Mouse (Mus musculus) large intestine, adult 2 months (tissue): ENCODE data around the gene Lsp1. TPM values are rescaled to one million over a fixed set of nuclear protein-coding genes. Genes with fewer than 3 reads are reported as not detected.

Source experiments
- DNase-seq: peaks from one replicate; pipeline ENCODE4 v3.0.0-alpha.2; 2012; ENCODE audit warnings: low read depth, low spot score
- WGBS: fragments of 180-500 bp; shearing (Covaris S2); methylation state at CpG from one replicate; pipeline ENCODE4 v1.1.7; 2018; 5-methylcytosine and 5-hydroxymethylcytosine counted together
- polyA plus RNA-seq: library from polyadenylated mRNA; depleted of rRNA; stranded (reverse); fragments of >200 nt; gene quantifications from 2 replicates; pipeline ENCODE4 v1.2.3, GENCODE M21; 2012; rRNA removed

The Lsp1 gene
- polyA plus RNA-seq = 68.4 and 82.6 TPM in 2 replicates

DNA sequence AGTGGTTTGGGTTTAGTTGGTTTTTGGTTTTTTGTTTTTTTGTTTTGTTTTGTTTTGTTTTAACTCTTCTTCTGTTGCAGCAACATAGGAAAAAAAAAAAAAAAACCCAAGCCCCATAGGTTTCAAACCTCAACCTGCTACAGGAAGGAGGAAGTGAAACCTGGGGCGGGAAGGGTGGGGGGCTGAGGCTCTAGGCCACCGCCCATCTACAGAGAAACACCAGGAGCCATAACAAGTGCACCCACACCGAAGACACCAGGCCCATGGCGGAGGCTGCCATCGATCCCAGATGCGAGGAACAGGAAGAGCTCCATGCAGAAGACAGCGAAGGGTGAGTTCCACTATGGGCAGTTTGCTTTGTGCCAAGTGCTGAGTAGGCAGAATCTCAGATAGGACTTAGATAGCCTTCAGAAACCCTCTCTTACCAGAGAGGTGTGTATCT is at the start of gene Lsp1:
Gene Lsp1, plus strand, starts transcription at position 174 of the 442 bp plus-strand sequence.
- no peak for DNase-seq
- 76% methylated on average over 7 of the region's 7 CpGs for WGBS

DNA sequence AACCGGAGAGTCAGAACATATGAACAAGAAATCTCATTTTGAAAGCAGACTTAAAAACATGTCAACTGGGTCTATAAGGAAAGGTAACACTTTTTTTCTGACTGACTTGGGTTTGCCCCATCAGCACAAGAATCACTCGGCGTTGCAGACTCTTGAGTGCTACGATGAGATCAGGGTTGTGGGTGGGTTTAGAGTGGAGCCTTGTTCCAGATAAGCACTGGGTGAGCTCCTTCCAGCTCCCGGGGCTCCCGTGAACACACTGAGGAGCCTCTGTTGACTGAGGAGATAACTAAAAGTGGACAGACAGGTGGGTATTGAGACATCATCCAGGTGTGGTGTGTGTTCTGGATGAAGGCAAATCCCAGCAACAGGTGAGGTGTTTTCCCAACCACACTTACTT is 47.3 kb upstream of the Lsp1 start:
- WGBS = 78% methylated on average over 6 of the region's 6 CpGs
- DNase-seq = no peak

DNA sequence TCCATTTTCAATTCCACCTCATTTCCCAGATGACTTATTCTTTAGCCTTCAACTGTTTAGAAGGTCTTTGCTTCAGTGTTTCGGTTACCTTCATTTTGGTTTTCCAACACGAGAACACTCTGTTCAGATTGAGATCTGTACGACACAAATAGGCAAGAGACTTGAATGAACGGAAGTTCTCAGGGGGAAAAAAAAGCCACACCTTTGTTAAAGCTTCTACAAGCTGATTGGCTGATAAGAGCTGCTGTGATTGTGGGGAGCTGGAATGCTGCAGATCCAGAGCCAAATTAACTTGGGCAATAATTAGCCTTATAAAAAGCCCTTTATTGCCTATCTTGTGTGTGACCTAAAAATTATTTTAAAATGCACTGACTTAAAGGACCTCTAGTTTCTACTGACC is 45.3 kb upstream of the Lsp1 start:
- no peak for DNase-seq
- WGBS = 34% methylated on average over 4 of the region's 4 CpGs

DNA sequence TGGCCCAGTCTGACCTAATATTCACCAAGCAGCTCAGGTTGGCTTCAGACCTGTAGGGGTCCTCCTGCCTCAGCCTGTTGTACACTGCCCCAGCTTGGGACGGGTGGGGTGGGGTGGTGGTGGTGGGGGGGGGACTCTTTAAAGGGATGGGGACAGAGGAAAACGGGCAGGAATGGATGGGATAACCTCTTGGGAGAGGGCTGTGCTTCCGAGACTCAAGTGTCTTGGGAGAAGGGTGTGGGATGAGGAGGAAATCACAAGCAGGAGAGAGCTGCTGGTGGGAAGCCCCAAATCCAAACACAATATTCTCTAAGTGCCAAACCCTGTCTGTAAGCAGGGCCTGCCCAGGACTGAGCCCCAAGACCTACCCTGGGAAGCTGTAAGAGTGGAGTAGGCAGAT is 44.4 kb upstream of the Lsp1 start:
- WGBS = 63% methylated on average over 3 of the region's 3 CpGs
- no peak for DNase-seq

DNA sequence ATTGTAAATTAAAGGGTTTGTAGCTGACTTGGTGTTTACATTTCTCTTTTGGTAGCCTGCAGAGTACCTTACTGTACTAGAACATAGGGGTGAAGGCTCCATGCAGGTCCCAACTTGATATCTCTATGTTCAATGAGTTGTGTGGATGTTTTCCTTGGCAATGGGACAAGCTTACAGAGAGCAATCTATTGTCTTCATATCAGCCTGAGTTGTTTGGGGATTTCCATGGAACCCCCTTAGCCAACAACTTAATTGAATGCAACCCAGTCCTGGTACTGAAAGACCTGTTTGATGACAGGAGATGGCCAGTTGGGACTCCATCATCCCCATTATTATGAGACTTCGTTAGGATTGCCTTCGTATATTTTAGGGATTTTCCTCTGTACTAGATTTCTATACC is 42.6 kb upstream of the Lsp1 start:
- 92% methylated on average over 2 of the region's 2 CpGs for WGBS
- DNase-seq = no peak

DNA sequence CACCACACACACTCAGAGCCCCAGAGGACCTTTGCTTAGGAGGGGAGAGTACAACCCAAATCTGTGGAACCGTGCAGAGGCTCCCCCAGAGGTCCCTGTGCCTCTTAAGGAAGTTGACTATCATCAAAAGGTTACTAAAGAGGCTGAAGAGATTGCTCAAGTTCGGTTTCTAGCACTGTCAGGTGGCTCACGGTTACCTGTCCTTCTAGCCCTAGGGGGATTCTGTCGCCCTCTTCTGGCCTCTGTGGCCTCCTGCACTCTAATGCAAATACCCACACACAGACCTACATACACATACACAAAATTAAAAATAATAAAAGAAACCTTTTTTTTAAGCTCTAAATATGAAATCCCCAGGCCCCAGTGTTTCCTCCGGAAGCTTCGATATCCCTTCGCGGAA is 41.9 kb upstream of the Lsp1 start:
- 90% methylated on average over 8 of the region's 8 CpGs for WGBS
- DNase-seq = no peak

DNA sequence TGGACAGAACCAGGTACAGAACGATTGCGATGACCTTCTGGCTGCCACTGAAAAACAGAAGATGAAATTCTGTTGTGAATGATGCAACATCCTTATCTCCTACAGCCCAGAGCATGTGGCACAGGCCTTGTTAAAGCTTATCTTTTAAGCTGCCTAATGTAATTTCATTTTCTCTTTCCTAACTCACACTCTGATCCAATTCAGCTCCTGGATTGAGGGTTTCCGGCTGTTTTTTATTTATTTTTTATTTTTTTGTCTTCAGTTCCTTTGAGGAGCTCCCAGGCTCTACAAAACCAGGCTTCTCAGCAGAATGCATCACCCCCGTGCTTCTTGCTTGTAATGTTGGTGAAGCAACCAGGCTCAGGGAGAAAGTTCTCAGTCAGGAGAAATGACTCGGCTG is 40.7 kb upstream of the Lsp1 start:
- WGBS = 68% methylated on average over 5 of the region's 5 CpGs
- no peak for DNase-seq

DNA sequence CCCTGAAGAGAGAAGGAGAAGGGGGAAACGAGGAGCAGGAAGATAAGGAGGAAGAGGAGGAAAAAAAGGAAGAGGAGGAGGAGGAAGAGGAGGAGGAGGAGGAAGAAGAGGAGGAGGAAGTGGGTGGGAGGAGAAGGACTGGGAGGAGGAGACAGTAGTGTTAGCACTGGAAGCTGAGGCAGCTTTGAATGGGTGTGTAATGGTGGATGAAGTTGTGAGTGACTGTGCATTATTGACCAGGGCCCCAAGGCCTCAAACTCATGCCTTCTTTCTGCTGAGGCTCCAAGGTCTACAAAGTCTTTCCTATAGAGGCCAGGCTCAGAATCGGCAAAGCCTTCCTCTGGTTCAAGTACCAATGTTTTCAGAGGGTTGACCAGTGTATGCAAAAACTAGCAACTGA is 38.8 kb upstream of the Lsp1 start:
- 64% methylated on average over 2 of the region's 2 CpGs for WGBS
- no peak for DNase-seq

DNA sequence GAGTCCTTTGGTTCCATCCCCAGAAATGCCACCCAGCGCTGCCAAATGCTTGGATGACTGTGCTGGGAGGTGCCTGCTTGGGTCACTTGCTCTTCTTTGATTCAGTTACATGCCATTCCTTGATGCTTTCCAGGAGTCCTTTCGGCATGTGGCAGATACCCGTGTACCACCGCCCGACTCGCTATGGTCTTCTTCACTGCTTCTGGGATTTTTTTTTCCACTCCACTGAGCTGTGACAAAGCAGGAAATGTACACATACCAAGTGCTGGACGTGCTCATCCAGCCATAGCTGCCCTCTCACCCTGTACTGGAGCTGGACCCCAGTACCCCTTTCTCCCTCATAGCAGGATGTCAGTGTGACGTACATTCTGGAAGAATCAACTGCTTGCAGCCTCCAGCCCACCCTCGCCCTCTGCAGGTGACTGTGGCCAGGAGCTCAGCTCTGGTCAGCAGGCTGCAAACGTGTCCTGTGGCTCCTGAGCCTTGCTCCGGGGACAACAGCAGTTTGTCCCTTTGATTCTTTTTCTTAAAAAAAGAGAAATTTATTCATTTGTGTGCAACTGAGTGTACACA is 34.9 kb upstream of the Lsp1 start:
- 76% methylated on average over 11 of the region's 11 CpGs for WGBS
- no peak for DNase-seq

DNA sequence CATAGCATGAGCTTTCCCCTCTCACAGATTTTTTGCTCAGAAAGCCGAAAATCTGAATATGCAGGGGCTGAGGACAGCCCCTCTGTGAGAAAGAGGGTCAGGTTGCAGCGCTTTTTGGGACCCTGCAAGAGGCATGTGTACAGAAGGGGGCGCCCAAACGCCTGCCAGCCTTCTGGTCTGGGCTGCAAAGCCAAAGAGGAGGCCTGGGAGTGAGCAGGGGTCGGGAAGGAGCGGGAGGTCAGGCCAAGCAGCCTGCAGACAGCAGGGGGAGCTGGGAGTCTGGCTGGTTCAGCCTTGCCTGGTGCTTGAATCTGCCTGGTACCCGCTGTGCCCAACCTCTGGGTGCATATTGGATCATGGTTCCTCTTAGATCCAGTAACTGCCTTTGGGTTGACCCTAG is 32.4 kb upstream of the Lsp1 start:
- DNase-seq = no peak
- WGBS = 54% methylated on average over 7 of the region's 7 CpGs

DNA sequence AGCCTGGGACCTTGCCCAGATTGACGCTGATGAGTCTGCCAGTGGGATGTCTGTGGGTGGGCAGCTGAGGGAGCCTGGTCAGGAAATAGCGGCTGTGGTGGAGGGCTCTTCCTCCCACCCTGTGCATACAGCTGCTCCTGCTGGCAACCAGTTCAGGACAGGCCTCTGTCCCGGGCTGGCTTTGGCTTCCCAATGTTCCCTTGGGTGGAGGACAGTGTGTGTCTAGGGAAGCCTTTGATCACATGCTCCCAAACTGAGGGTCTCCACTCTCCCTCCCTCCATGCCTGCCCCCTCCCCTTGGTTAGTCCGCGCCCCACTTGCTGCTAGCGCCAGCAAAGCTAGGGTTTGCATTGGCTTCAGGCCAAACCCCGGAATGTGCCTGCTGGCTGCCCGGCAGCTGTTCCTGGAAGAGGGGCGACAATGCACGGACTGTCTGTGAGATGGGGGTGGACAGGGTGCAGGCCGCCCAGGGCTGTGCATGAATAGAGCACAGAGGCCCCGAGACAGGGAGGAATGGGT is 30.4 kb upstream of the Lsp1 start:
- WGBS = 24% methylated on average over 12 of the region's 12 CpGs
- DNase-seq = no peak

DNA sequence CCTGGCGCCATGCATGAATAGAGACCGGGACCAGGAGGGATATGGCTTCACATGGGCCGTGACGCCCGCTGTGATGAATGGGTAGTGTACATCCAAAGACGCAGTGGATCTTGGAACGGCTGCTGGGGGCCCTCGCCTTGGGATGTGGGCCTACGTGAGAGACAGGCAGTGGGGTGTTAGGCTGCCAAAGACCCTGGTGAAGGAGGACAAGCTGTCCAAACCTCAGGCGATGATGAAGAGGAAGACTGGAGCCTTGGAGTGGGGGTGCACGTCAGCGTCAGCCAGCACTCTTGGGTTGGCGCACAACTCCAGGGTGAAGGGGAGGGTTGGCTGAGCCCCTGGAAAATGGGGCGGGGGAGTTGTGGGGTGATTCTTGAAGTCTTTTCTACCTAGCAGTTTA is 29.5 kb upstream of the Lsp1 start:
- no peak for DNase-seq
- WGBS = 95% methylated on average over 14 of the region's 14 CpGs

DNA sequence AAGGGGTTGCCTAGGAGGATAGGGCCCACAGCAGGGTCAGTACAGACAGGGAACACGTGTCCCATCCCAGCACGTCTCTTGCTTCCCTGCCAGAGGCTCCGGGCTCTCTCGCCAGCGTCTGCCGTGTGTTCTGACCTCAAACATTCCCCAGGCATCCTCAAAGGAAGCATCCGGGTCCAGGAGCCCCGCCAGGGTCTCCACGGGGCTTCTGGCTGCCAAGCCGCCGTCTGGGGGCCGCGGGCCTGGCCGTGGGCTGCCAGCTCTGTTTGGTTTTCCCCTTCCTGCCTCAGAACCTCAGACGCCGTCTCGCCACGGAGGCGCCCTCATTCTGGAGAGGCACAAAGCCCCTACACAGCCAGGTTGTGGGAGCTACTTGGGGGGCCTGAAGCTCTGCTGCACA is 27.0 kb upstream of the Lsp1 start:
- WGBS = 24% methylated on average over 19 of the region's 19 CpGs
- no peak for DNase-seq

DNA sequence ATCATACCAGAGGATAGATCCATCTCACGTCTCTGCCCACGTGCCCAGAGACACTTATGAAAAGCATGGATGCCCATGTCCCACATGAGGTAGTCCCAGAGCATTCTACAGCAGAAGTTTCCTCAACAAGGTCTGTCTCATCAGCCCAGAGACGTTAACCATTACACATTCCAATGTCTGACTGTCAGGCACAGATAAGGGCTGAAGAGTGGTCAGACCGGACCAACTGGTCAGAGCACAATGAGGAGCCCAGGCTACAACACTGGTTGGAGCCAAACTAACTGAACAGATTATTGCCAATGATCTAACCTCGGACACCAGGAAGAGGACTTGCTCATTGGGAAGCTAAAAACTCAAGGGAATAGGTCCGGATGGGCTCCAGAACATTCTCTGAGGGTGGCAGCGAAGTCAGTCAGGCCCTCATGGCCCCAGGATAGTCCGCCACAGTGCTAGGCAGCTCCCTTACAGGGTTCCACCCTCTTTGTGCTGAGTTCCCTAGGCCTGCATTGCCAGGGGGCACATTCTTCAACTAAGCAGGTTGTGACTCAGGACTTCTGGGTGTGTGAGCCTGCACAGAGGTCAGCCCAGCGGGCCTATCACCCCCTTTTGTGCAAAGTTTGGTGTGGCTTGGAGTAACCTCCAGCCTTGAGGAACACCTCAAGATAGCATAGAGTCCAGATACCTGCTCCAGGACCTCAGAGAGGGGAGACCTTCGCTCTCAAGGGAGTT is 26.3 kb upstream of the Lsp1 start, which contains the start of gene Syt8:
Gene Syt8, plus strand, starts transcription at position 714 of the 729 bp plus-strand sequence.
- peak; percentile 38 for DNase-seq
- WGBS = 58% methylated on average over 10 of the region's 10 CpGs

DNA sequence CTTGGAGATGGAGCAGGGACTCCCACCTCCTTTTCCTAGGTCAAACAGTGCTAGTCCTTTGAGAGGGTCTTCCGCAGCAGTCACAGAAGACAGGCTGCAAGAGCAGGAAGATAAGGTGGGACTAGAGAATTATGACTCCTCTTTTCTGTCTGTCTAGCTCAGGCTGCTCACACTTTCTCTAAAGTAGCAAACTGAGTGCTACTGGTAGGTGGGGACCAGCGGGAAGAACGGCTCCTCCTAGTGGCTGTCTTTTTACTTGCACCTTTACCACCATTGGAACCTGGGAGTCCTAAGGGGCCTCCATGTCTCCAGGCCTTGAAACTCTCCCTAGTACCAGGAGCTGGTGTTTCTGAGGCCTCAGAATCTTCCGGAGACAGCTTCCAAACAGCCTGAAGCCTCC is 25.1 kb upstream of the Lsp1 start:
- 26% methylated on average over 4 of the region's 4 CpGs for WGBS
- DNase-seq = peak; percentile 33

DNA sequence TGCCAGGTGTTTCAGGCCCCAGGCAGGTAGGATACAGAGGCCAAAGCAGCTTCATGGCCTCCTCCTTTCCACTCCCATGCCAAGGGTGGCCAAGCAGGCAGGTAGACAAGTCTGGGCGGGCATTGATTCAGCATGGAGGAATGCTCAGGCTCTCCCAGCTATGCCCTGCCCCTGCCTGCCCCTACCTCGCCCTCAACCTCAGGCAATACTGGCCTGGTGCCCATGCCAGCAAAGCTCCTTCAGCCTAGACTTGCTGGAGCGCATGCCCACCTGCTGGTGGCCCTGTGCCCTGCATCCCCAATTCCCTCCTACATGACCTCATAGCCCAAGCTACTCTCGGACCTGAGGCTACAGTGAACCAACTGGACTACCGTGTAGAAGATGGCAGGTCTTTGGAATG is 23.3 kb upstream of the Lsp1 start:
- no peak for DNase-seq
- 53% methylated on average over 5 of the region's 5 CpGs for WGBS

DNA sequence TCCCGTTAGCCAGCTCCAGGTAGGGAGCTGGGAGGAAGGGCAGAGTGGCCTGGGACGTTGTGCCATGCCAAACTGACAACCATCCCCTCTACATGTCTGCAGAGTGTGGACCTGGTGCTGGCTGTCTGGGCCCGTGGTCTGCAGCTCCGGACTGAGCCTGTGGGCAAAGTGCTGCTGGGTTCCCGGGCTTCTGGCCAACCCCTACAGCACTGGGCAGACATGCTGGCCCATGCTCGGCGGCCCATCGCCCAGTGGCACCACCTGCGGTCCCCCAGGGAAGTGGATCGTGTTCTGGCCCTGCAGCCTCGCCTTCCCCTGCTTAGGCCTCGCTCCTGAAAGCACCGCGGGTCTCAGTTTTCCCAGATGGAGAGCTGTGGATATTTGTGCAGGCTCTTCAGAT is 20.6 kb upstream of the Lsp1 start:
- DNase-seq = no peak
- 85% methylated on average over 14 of the region's 14 CpGs for WGBS

DNA sequence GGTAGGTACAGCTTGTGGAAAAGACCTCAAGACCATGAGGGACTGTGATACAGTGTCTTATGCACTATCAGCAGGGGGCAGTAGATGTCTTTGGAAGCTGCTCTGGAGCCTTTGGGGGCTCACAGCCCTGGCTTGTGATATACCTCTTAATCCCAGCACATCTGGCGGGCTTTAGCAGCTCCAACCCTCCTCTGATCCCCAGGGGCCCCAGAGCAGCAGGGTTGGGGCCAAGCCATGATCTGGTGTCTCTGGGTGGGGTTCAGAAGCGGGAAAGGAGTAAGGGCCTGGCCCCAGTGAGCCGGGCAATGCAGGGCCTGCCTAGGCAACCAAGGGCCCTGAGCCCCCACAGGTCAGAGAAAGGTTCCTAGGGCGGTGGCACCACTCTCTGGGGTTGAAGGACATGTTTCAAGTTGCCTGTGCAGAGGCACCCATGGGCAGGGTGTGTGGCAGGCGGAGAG is 19.9 kb upstream of the Lsp1 start:
- WGBS = 63% methylated on average over 5 of the region's 5 CpGs
- no peak for DNase-seq

DNA sequence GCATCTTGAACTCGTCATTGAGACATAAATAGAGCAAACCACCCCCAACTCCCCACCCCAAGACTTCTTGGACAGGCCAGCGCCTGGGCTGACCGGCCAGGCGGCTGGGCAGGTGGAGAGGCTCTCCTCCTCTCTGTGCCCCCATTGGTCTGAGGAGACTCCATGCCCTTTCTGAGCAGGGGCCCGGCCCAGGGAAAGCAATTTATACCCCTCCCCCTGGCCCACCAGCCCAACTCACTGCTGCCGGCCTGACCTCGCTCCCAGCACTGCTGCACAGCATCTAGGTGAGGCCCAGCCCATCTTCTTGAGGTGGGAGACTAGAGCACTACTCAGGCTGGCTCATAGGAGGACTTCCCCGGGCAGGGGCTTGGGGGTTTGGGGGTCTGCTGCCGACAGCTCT is 19.0 kb upstream of the Lsp1 start, which contains the start of gene Tnni2:
Gene Tnni2, plus strand, starts transcription at position 224 of the 400 bp plus-strand sequence.
- DNase-seq = no peak
- 74% methylated on average over 9 of the region's 9 CpGs for WGBS

DNA sequence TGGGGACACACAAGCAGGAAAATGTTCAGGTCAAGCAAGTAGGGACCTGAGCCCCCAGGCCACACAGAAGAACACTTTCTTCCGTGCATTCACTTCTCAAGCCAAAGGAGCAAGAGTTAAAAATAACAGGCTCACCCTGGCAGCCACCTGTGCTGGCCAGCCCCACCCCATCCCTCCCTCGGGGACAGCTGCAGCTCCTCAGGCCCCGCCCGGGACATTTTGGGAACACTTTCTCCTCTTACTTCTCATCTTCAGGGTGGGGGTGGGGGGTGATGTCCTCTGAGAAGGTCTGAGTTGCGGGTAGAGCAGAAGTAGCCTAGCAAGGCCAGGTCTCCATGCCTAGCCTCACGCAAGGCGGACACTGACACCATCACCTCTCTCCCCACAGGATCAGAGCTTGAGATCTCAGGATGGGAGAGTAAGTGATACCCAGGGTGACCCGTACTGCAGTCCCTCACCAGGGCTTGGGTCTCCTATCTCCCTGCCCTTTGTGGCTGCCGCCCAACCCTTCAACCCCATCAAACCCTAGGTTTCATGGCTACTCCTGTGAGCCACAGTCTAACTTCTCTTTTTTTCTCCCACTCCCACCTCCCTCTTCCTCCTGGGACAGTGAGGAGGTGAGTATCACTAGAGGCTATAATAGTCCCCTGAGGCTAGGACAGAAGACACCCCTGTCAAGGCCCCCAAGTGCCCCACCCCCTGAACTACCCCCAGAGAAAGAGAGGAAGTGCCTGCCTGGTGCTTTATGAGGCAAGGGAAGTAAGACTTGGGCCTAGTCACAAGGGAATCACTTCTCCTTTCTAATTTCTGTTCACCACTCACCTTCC is 18.3 kb upstream of the Lsp1 start:
- WGBS = 50% methylated on average over 9 of the region's 9 CpGs
- no peak for DNase-seq
